Mouse (Mus musculus) CD4-positive, CD25-positive, alpha-beta regulatory T cell, adult 9 weeks (primary cell): Measurements from ENCODE around the gene Invs. TPM values are rescaled to one million over a fixed set of nuclear protein-coding genes. Genes with fewer than 3 reads are reported as not detected.

Experiments
- polyA plus RNA-seq: library from polyadenylated mRNA; unstranded; fragments of 100-300 nt; shearing (Covaris generic); gene quantifications from one replicate; pipeline ENCODE4 v1.2.1, GENCODE M21; 2017

Gene Invs
- polyA plus RNA-seq: 24.7 TPM

GRCm38 (mm10) chr4:48279498-48280134, at the start of gene Invs, which contains the start of gene Erp44:
TSS of gene Invs (plus strand) at chr4:48279760.
TSS of gene Erp44 (minus strand) at chr4:48279558.

DNA sequence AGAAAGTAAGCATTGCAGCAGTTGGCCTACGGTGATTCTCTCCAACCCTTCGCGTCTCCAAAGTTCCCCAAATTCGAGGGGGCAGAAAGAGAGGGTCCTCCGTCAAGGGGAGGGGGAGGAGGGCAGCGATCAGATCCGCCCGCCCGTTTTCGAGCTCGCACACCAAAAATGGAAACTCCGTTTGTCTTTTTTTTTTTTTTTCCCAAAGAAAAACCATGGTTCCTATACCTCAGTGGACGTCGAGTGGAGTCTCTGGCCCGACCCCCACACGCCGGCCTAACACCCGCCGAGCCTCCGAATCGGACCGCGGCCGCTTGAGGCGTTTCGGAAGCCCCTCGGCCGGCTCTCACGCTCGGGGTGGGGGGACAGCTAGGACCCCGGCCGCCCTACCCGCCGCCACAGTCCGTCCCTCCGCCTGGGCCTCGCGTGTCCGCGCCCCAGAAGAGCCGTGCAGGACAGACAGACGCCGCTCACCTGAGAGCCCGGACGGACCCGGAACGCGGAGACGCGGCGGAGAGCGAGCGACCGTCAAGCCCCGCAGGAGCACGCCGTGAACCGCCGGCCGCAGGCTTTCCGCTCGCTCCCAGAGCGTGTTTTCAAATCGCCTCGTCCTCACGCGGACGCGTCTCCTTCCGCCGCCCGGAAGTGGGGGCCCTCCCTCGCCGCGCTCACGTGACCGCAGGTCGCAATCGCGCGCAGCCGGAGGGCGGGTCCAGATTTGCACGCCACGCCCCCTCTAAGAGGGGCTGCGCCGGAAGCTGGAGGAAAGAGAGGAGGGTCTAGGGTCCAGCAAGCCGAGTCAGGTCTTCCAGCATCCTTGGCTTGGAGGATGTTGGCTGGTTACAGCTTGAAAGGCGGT, 193.5 kb downstream of the Invs start, which contains the start of gene Tex10:
Gene Tex10 (minus strand): TSS at position 668 of the 859 bp plus-strand sequence.

Other genes starting within 250 kb of the Invs start
- 4.4 TPM for gene Nr4a3, start 234.6 kb upstream of the Invs start, polyA plus RNA-seq
- gene Stx17, start 154.8 kb upstream of the Invs start, polyA plus RNA-seq: 24.1 TPM
- 99.2 TPM for gene Erp44, start 202 bp upstream of the Invs start, polyA plus RNA-seq
- gene Tex10, start 193.7 kb downstream of the Invs start, polyA plus RNA-seq: 75.5 TPM